Mouse (Mus musculus): ENCODE measurements around the gene Klhl10. TPM values are rescaled to one million over a fixed set of nuclear protein-coding genes. Genes with fewer than 3 reads are reported as not detected.
A peak's percentile ranks its signal among the peaks of the same experiment; 100 is the strongest.

Klhl10 gene
- total and polyA plus RNA-seq, 2 experiments = 0.05 to 0.18 TPM

DNA sequence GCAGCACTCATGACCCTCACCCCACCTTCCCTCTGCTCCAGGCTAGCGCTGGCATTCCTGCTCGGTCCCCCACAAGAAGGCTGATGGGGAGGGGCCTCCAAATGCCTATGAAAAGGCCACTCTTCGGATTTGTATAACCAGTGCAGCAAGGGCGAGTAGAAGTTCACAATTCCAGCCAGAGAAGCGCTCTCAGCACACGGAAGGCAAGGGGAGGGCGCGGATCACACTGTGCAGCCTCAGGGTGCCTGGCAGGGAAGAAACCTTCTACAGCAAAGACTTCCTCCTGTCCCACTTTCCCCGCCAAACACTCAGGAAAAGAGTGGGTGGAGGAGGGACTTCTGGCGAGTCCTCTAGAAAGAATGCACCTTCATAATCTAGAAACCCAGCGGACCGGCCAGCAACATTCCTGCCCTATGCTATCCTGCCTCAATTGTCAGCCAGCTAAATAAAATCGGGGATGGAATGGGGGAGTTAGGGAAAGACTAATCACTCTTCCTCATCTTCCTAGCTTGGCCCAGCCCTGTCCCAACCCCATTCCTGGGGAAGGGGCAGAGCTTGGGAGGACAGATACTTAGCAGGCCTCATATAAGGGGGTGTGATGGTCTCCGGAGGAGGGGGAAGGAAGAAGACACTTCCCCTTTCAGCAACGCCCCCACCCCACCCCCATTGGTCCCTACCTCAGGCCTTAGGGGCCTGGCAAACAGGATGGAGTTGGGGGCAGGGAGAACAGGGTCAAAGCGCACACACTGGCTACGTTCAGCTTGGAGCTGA lies 45.7 kb upstream of the Klhl10 start:
- TF ChIP-seq CTCF (IDR thresholded peaks at IDR 0.05; ENCODE audit: low read depth, low read length) (no peak), POLR2A (IDR thresholded peaks at IDR 0.05; ENCODE audit: extremely low read depth, insufficient read depth, low read length) (no peak)
- no peaks in the 10 kb centered on the region for H3K27me3 ChIP-seq (ENCODE audit: control insufficient read depth, insufficient read depth, low read length)
- no peak for DNase-seq (ENCODE audit: extremely low read depth, low read depth, low spot score)
- WGBS = 13% methylated on average over 17 of the region's 17 CpGs
- H3K36me3 ChIP-seq (ENCODE audit: control insufficient read depth, insufficient read depth, low read length) = no peaks in the 10 kb centered on the region
- peaks cover 20% of the 10 kb centered on the region; the same call in 1 of the 2 replicates for H3K79me2 ChIP-seq (ENCODE audit: control insufficient read depth, insufficient read depth, low read length)
- peak overlapping the region; percentile 81 for H3K4me3 ChIP-seq (ENCODE audit: insufficient read depth, low read depth, low read length)
- peaks cover 39% of the 10 kb centered on the region for H3K4me1 ChIP-seq (ENCODE audit: control insufficient read depth, insufficient read depth, low read length)
- H3K27ac ChIP-seq (replicated peaks; ENCODE audit: insufficient read depth, low read depth, low read length) = peak overlapping the region; percentile 91
- peak overlapping the region; percentile 58 for H3K9ac ChIP-seq (ENCODE audit: low read depth, low read length)

DNA sequence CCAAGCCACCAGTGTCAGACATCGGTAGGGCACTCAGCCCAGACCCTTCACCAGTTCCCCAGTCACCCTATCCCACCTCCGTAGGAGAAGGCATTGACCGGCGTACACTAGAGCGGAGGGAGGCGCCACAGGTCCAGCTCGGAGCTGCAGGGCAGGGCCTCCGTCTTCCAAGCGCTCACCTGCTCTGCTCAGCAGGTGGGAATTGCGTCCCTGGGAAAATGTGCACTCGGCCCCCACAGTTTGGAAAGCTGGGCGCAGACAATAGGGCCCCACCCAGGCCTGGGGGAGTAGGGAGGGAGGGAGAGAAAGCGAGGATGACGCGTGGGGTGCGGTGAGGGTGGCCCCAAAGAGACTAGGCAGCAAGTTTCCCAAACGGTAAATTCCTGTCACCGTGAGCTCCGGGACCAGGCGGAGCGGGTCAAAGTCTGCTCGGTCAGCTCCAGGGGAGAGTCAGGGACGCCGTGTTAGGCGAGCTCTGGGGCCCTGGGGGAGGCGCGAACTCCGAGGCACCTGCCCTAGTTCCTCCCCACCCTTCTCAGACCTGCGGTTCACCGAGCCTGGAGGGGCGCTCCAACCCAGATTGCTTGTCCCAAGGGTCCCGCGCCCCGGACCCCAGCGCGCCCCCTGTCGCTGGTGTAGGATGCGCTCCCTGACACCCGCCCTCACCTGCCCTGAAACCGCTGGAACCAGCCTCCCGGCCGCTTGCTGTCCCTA lies 44.7 kb upstream of the Klhl10 start:
- peaks cover 31% of the 10 kb centered on the region for H3K4me1 ChIP-seq (ENCODE audit: control insufficient read depth, insufficient read depth, low read length)
- DNase-seq (ENCODE audit: extremely low read depth, low read depth, low spot score) = peak; percentile 76
- H3K27ac ChIP-seq (replicated peaks; ENCODE audit: insufficient read depth, low read depth, low read length) = peak overlapping the region; percentile 91
- 0 out of 2 replicates have a peak, but pooled peaks have one; percentile 7 for TF ChIP-seq POLR2A (IDR thresholded peaks at IDR 0.05; ENCODE audit: extremely low read depth, insufficient read depth, low read length)
- peak; percentile 42 for TF ChIP-seq CTCF (IDR thresholded peaks at IDR 0.05; ENCODE audit: low read depth, low read length)
- no peaks in the 10 kb centered on the region for H3K27me3 ChIP-seq (ENCODE audit: control insufficient read depth, insufficient read depth, low read length)
- H3K79me2 ChIP-seq (ENCODE audit: control insufficient read depth, insufficient read depth, low read length) = peaks cover 20% of the 10 kb centered on the region; the same call in 1 of the 2 replicates
- peak overlapping the region; percentile 91 for H3K9ac ChIP-seq (ENCODE audit: low read depth, low read length)
- H3K36me3 ChIP-seq (ENCODE audit: control insufficient read depth, insufficient read depth, low read length) = no peaks in the 10 kb centered on the region
- WGBS = under 1% methylated on average over 42 of the region's 42 CpGs
- peak overlapping the region; percentile 81 for H3K4me3 ChIP-seq (ENCODE audit: insufficient read depth, low read depth, low read length)

DNA sequence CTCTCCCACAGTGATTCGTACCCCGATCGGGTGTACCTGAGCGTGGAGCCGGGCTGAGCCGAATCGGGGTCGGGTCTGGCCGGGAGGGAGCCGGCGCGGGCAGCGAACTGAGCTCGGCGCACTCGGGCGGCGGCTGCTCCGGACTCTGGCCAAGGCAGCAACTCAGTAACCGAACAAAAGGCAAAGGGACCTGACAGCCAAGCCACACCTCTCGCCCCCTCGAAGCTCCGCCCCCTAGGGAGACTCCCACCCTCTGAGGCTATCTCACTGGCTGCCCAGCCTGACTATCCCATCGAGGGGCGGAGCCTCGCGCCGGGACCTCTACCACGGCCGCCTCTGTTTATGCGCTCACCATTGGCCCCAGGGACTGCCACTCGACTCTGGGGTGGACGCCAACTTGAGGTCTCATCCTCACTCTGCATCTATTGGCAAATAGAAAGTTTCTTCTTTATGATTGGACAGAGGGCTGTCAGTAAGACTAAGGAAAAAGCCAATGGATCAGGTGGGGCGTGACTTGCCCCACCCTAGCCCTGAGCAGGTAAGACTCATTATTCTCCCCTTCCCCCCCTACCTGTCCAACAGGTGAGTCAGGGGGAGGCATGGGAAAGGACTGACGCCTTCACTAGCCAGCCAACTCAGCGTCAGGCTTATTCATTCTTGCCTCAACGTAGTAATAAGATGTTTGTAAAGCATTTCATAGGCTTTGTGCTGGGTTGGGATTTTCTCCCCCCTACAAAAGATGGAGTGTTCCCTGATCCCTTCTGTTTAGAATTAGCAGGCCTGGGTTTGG lies 43.9 kb upstream of the Klhl10 start, which contains the start of gene Jup:
Gene Jup (minus strand): TSS at position 164 of the 790 bp plus-strand sequence.
- 1% methylated on average over 37 of the region's 37 CpGs for WGBS
- Histone ChIP-seq H3K27ac (replicated peaks; ENCODE audit: insufficient read depth, low read depth, low read length) (peak within 1 kb of the TSS; percentile 91), H3K27me3 (ENCODE audit: control insufficient read depth, insufficient read depth, low read length) (no peaks in the 10 kb centered on the region), H3K4me1 (ENCODE audit: control insufficient read depth, insufficient read depth, low read length) (peaks cover 28% of the 10 kb centered on the region), H3K79me2 (ENCODE audit: control insufficient read depth, insufficient read depth, low read length) (peaks cover 20% of the 10 kb centered on the region; the same call in 1 of the 2 replicates), H3K9ac (ENCODE audit: low read depth, low read length) (peak within 1 kb of the TSS; percentile 91), H3K4me3 (ENCODE audit: insufficient read depth, low read depth, low read length) (peak within 1 kb of the TSS; percentile 81), H3K36me3 (ENCODE audit: control insufficient read depth, insufficient read depth, low read length) (no peaks in the 10 kb centered on the region)
- peak; percentile 97 for TF ChIP-seq POLR2A (IDR thresholded peaks at IDR 0.05; ENCODE audit: extremely low read depth, insufficient read depth, low read length)
- no peak for TF ChIP-seq CTCF (IDR thresholded peaks at IDR 0.05; ENCODE audit: low read depth, low read length)
- DNase-seq (ENCODE audit: extremely low read depth, low read depth, low spot score) = peak; percentile 95

DNA sequence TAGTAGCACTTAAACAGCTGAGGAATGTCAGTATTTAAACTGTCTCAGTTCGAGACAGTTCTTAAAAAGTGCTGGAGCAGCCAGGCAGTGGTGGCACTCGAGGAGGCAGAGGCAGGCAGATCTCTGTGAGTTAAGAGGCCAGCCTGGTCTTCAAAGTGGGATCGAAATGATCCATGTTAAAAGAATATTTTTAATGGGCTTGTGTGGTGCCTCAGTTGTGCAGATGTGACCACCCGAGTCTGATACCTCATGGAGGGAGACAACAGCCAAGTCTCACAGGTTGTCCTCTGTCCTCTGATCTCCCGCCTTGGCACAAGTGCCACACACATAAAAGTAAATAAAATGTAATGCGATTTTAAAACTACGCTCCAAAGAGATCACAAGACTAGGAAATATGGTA lies 43.2 kb upstream of the Klhl10 start:
- Histone ChIP-seq H3K4me1 (ENCODE audit: control insufficient read depth, insufficient read depth, low read length) (peaks cover 26% of the 10 kb centered on the region), H3K79me2 (ENCODE audit: control insufficient read depth, insufficient read depth, low read length) (peaks cover 17% of the 10 kb centered on the region; the same call in 1 of the 2 replicates), H3K27ac (replicated peaks; ENCODE audit: insufficient read depth, low read depth, low read length) (no peak overlapping the region), H3K9ac (ENCODE audit: low read depth, low read length) (no peak overlapping the region), H3K36me3 (ENCODE audit: control insufficient read depth, insufficient read depth, low read length) (no peaks in the 10 kb centered on the region), H3K4me3 (ENCODE audit: insufficient read depth, low read depth, low read length) (no peak overlapping the region), H3K27me3 (ENCODE audit: control insufficient read depth, insufficient read depth, low read length) (no peaks in the 10 kb centered on the region)
- WGBS = 91% methylated on average over 7 of the region's 7 CpGs
- TF ChIP-seq CTCF (IDR thresholded peaks at IDR 0.05; ENCODE audit: low read depth, low read length) = no peak
- TF ChIP-seq POLR2A (IDR thresholded peaks at IDR 0.05; ENCODE audit: extremely low read depth, insufficient read depth, low read length) = no peak
- no peak for DNase-seq (ENCODE audit: extremely low read depth, low read depth, low spot score)

DNA sequence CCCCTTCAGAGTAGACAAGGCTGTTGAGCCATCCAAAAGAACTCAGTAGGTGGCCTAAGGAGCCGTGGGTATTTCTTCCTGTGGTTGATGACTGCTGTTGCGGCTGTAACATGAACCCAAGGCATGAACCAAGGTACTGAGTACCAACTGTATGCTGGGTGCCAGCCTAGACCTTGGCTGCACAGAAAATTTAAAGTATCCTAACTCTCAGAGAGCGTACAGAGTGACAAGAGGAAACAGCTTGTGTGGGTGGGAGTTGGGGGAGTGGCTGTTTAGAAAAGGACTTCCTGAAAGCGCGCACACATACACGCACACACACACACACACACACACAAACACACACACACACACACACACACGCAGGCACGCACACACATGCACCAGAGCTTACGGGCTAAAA lies 42.4 kb upstream of the Klhl10 start:
- Histone ChIP-seq H3K4me3 (ENCODE audit: insufficient read depth, low read depth, low read length) (no peak overlapping the region), H3K36me3 (ENCODE audit: control insufficient read depth, insufficient read depth, low read length) (no peaks in the 10 kb centered on the region), H3K27ac (replicated peaks; ENCODE audit: insufficient read depth, low read depth, low read length) (no peak overlapping the region), H3K9ac (ENCODE audit: low read depth, low read length) (no peak overlapping the region), H3K4me1 (ENCODE audit: control insufficient read depth, insufficient read depth, low read length) (peaks cover 24% of the 10 kb centered on the region), H3K79me2 (ENCODE audit: control insufficient read depth, insufficient read depth, low read length) (peaks cover 12% of the 10 kb centered on the region; the same call in 1 of the 2 replicates), H3K27me3 (ENCODE audit: control insufficient read depth, insufficient read depth, low read length) (no peaks in the 10 kb centered on the region)
- TF ChIP-seq CTCF (IDR thresholded peaks at IDR 0.05; ENCODE audit: low read depth, low read length) (no peak), POLR2A (IDR thresholded peaks at IDR 0.05; ENCODE audit: extremely low read depth, insufficient read depth, low read length) (no peak)
- WGBS = 73% methylated on average over 9 of the region's 9 CpGs
- no peak for DNase-seq (ENCODE audit: extremely low read depth, low read depth, low spot score)

Measured in liver, adult 2 months (tissue).